Mouse (Mus musculus): ENCODE results near the gene Ptprm. TPM values are rescaled to one million over a fixed set of nuclear protein-coding genes. Genes with fewer than 3 reads are reported as not detected.

The Ptprm gene
- polyA plus RNA-seq, 1 experiment from 2014 or later = 31.4 TPM

- Histone ChIP-seq H3K36me3 (replicated peaks; ENCODE audit: control insufficient read depth, insufficient read depth) (no peaks in the 10 kb centered on the region), H3K9ac (no peak overlapping the region), H3K27me3 (ENCODE audit: control insufficient read depth, insufficient read depth, low read length) (no peaks in the 10 kb centered on the region), H3K27ac (no peak overlapping the region), H3K4me1 (replicated peaks; ENCODE audit: control insufficient read depth, insufficient read depth, low read length) (peaks cover 12% of the 10 kb centered on the region; the same call in 1 of the 2 replicates), H3K4me3 (replicated peaks; ENCODE audit: low read length) (no peak overlapping the region), H3K4me2 (replicated peaks) (no peak overlapping the region), H3K9me3 (ENCODE audit: control insufficient read depth, low read length) (no peaks in the 10 kb centered on the region)
- 81% methylated on average over 10 of the region's 10 CpGs for WGBS
- DNase-seq (ENCODE audit: low spot score) (no peak), ATAC-seq (ENCODE audit: low FRiP score) (no peak)
Measured at GRCm38 (mm10) chr17:66762716-66763115, 591.5 kb downstream of the Ptprm start.

GRCm38 (mm10) chr17:66761326-66762296, 592.6 kb downstream of the Ptprm start:
- H3K4me1 ChIP-seq (replicated peaks; ENCODE audit: control insufficient read depth, insufficient read depth, low read length) = peaks cover 12% of the 10 kb centered on the region; the same call in 1 of the 2 replicates
- no peak overlapping the region for H3K4me3 ChIP-seq (replicated peaks; ENCODE audit: low read length)
- peak overlapping the region; percentile 34 for H3K4me2 ChIP-seq (replicated peaks)
- H3K27ac ChIP-seq = peak overlapping the region; percentile 69; the same call in 1 of the 2 replicates
- H3K9me3 ChIP-seq (ENCODE audit: control insufficient read depth, low read length) = no peaks in the 10 kb centered on the region
- WGBS = 31% methylated on average over 26 of the region's 26 CpGs
- no peaks in the 10 kb centered on the region for H3K27me3 ChIP-seq (ENCODE audit: control insufficient read depth, insufficient read depth, low read length)
- H3K9ac ChIP-seq = no peak overlapping the region
- DNase-seq (ENCODE audit: low spot score) = peak; percentile 32
- H3K36me3 ChIP-seq (replicated peaks; ENCODE audit: control insufficient read depth, insufficient read depth) = no peaks in the 10 kb centered on the region
- peak; percentile 47 for ATAC-seq (ENCODE audit: low FRiP score)

DNA sequence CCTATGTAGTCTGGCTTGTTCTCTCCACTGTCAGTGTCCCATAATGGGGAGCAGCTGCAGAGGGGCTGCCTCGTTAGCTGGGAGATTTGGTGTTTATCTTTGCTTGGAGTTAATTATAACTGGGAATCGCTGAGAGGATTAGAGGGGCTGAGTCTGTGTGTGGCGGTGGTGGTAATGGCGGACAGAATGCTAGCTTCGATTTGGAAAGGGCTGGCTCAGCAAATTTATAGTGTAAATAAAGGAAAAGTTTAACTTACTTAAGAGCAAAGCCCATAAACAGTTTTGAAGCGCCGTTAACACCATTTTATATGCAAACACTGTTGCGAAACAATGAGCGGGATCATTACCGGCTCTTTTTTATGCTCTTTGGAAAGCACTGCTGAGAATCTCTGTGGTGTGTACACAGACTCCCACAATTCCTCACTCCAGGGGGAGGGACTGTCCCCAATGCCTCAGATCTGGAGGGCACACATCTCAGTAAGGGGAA, 597.2 kb downstream of the Ptprm start:
- DNase-seq (ENCODE audit: low spot score) = peak; percentile 45
- Histone ChIP-seq H3K4me1 (replicated peaks; ENCODE audit: control insufficient read depth, insufficient read depth, low read length) (peaks cover 10% of the 10 kb centered on the region; the same call in 1 of the 2 replicates), H3K4me2 (replicated peaks) (peak overlapping the region; percentile 15; the same call in 1 of the 2 replicates), H3K27me3 (ENCODE audit: control insufficient read depth, insufficient read depth, low read length) (no peaks in the 10 kb centered on the region), H3K36me3 (replicated peaks; ENCODE audit: control insufficient read depth, insufficient read depth) (no peaks in the 10 kb centered on the region), H3K27ac (no peak overlapping the region), H3K4me3 (replicated peaks; ENCODE audit: low read length) (no peak overlapping the region), H3K9ac (no peak overlapping the region), H3K9me3 (ENCODE audit: control insufficient read depth, low read length) (no peaks in the 10 kb centered on the region)
- ATAC-seq (ENCODE audit: low FRiP score) = 0 out of 2 replicates have a peak, but pooled peaks have one; percentile 56
- 51% methylated on average over 10 of the region's 10 CpGs for WGBS

- no peak for DNase-seq (ENCODE audit: low spot score)
- Histone ChIP-seq H3K4me2 (replicated peaks) (no peak overlapping the region), H3K27ac (no peak overlapping the region), H3K27me3 (ENCODE audit: control insufficient read depth, insufficient read depth, low read length) (no peaks in the 10 kb centered on the region), H3K9ac (no peak overlapping the region), H3K4me3 (replicated peaks; ENCODE audit: low read length) (no peak overlapping the region), H3K9me3 (ENCODE audit: control insufficient read depth, low read length) (no peaks in the 10 kb centered on the region), H3K36me3 (replicated peaks; ENCODE audit: control insufficient read depth, insufficient read depth) (no peaks in the 10 kb centered on the region), H3K4me1 (replicated peaks; ENCODE audit: control insufficient read depth, insufficient read depth, low read length) (peaks cover 5% of the 10 kb centered on the region; the same call in 1 of the 2 replicates)
- 81% methylated on average over 9 of the region's 9 CpGs for WGBS
- ATAC-seq (ENCODE audit: low FRiP score) = no peak
Measured at GRCm38 (mm10) chr17:66756500-66756899, 597.8 kb downstream of the Ptprm start.

DNA sequence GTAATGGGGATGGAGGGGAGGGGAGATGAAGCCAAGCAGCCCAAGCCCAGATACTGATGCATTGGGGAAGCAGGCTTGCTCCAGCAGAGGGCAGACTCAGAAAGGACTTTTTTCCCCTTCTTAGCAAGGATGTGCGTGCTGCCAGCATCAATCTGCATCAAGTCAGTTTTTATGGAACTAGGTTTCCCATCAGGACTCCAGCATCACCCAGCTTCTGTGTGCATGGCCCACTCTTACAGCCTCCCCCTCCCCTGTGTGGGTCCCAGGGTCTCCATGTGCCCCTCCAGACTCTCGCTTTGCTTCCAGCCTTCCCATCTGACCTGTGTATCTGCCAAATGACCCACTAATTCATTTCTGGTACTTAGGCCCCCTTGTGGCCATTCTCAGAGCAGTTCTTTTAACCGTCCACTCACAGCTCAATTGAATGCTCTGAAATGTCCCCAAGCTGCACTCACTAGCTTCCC, 599.0 kb downstream of the Ptprm start:
- DNase-seq (ENCODE audit: low spot score) (peak; percentile 64), ATAC-seq (ENCODE audit: low FRiP score) (peak; percentile 70)
- Histone ChIP-seq H3K4me1 (replicated peaks; ENCODE audit: control insufficient read depth, insufficient read depth, low read length) (no peaks in the 10 kb centered on the region), H3K4me2 (replicated peaks) (no peak overlapping the region), H3K4me3 (replicated peaks; ENCODE audit: low read length) (no peak overlapping the region), H3K36me3 (replicated peaks; ENCODE audit: control insufficient read depth, insufficient read depth) (no peaks in the 10 kb centered on the region), H3K27ac (no peak overlapping the region), H3K9me3 (ENCODE audit: control insufficient read depth, low read length) (no peaks in the 10 kb centered on the region), H3K9ac (no peak overlapping the region), H3K27me3 (ENCODE audit: control insufficient read depth, insufficient read depth, low read length) (no peaks in the 10 kb centered on the region)
- 18% methylated on average over 3 of the region's 3 CpGs for WGBS

GRCm38 (mm10) chr17:66754208-66754865, 599.9 kb downstream of the Ptprm start:
- H3K4me3 ChIP-seq (replicated peaks; ENCODE audit: low read length) = no peak overlapping the region
- H3K4me1 ChIP-seq (replicated peaks; ENCODE audit: control insufficient read depth, insufficient read depth, low read length) = no peaks in the 10 kb centered on the region
- 48% methylated on average over 9 of the region's 9 CpGs for WGBS
- no peak overlapping the region for H3K4me2 ChIP-seq (replicated peaks)
- no peak for DNase-seq (ENCODE audit: low spot score)
- H3K9me3 ChIP-seq (ENCODE audit: control insufficient read depth, low read length) = no peaks in the 10 kb centered on the region
- H3K36me3 ChIP-seq (replicated peaks; ENCODE audit: control insufficient read depth, insufficient read depth) = no peaks in the 10 kb centered on the region
- H3K27me3 ChIP-seq (ENCODE audit: control insufficient read depth, insufficient read depth, low read length) = no peaks in the 10 kb centered on the region
- no peak overlapping the region for H3K27ac ChIP-seq
- no peak for ATAC-seq (ENCODE audit: low FRiP score)
- H3K9ac ChIP-seq = no peak overlapping the region

GRCm38 (mm10) chr17:66751746-66752145, 602.5 kb downstream of the Ptprm start:
- H3K9me3 ChIP-seq (ENCODE audit: control insufficient read depth, low read length) = no peaks in the 10 kb centered on the region
- H3K9ac ChIP-seq = no peak overlapping the region
- H3K27me3 ChIP-seq (ENCODE audit: control insufficient read depth, insufficient read depth, low read length) = no peaks in the 10 kb centered on the region
- no peaks in the 10 kb centered on the region for H3K36me3 ChIP-seq (replicated peaks; ENCODE audit: control insufficient read depth, insufficient read depth)
- WGBS = 95% methylated on average over 8 of the region's 8 CpGs
- no peak overlapping the region for H3K27ac ChIP-seq
- no peak overlapping the region for H3K4me2 ChIP-seq (replicated peaks)
- H3K4me3 ChIP-seq (replicated peaks; ENCODE audit: low read length) = no peak overlapping the region
- no peaks in the 10 kb centered on the region for H3K4me1 ChIP-seq (replicated peaks; ENCODE audit: control insufficient read depth, insufficient read depth, low read length)
- ATAC-seq (ENCODE audit: low FRiP score) (no peak), DNase-seq (ENCODE audit: low spot score) (no peak)

GRCm38 (mm10) chr17:66750481-66751206, 603.6 kb downstream of the Ptprm start:
- WGBS = 86% methylated on average over 4 of the region's 4 CpGs
- H3K36me3 ChIP-seq (replicated peaks; ENCODE audit: control insufficient read depth, insufficient read depth) = no peaks in the 10 kb centered on the region
- H3K4me1 ChIP-seq (replicated peaks; ENCODE audit: control insufficient read depth, insufficient read depth, low read length) = no peaks in the 10 kb centered on the region
- no peak overlapping the region for H3K4me3 ChIP-seq (replicated peaks; ENCODE audit: low read length)
- no peak overlapping the region for H3K27ac ChIP-seq
- no peak overlapping the region for H3K9ac ChIP-seq
- DNase-seq (ENCODE audit: low spot score) (no peak), ATAC-seq (ENCODE audit: low FRiP score) (no peak)
- no peaks in the 10 kb centered on the region for H3K9me3 ChIP-seq (ENCODE audit: control insufficient read depth, low read length)
- no peaks in the 10 kb centered on the region for H3K27me3 ChIP-seq (ENCODE audit: control insufficient read depth, insufficient read depth, low read length)
- no peak overlapping the region for H3K4me2 ChIP-seq (replicated peaks)
